Mouse (Mus musculus) myocyte (in vitro differentiated cells): Measurements from ENCODE around the gene Usp54. TPM values are rescaled to one million over a fixed set of nuclear protein-coding genes. Genes with fewer than 3 reads are reported as not detected.

Source experiments
- H3K27me3 ChIP-seq: one replicate; pipeline ENCODE4 v1.6.1; 2011; ENCODE audit not compliant: control insufficient read depth, insufficient read depth, insufficient read length
- H3K36me3 ChIP-seq: one replicate; pipeline ENCODE4 v1.6.1; 2011; ENCODE audit not compliant: control insufficient read depth, insufficient read depth
- H3K4me2 ChIP-seq: one replicate; pipeline ENCODE4 v1.6.1; 2011; ENCODE audit warnings: low read depth, control low read depth
- H3K4me3 ChIP-seq: one replicate; pipeline ENCODE4 v1.5.1; 2011; ENCODE audit warnings: mild to moderate bottlenecking, control low read depth, moderate library complexity
- H3K79me2 ChIP-seq: one replicate; pipeline ENCODE4 v1.6.1; 2011; ENCODE audit not compliant: control insufficient read depth, insufficient read depth
- H3ac ChIP-seq: one replicate; pipeline ENCODE4 v1.6.1; 2011; ENCODE audit not compliant: control insufficient read depth, insufficient read length
- CEBPB ChIP-seq: IDR thresholded peaks from 2 replicates; pipeline ENCODE4 v1.6.1; 2011; ENCODE audit warnings: mild to moderate bottlenecking, moderate library complexity; ENCODE audit not compliant: poor library complexity, insufficient read depth, severe bottlenecking
- E2F4 ChIP-seq: IDR thresholded peaks from one replicate; pipeline ENCODE4 v1.6.1; 2011; ENCODE audit warnings: mild to moderate bottlenecking, control low read depth, moderate library complexity; ENCODE audit not compliant: insufficient read depth
- MAX ChIP-seq: IDR thresholded peaks from one replicate; pipeline ENCODE4 v1.6.1; 2011; ENCODE audit warnings: low read depth, mild to moderate bottlenecking, control low read depth
- MYOD1 ChIP-seq, 3 experiments: IDR thresholded peaks; one replicate each; pipeline ENCODE4 v1.6.1; 2011; ENCODE audit warnings: control low read depth in 2 of 3, low read depth in 2 of 3, mild to moderate bottlenecking in 2 of 3, moderate library complexity in 1 of 3; ENCODE audit not compliant: insufficient read length in 2 of 3, control insufficient read depth in 1 of 3
- MYOG ChIP-seq, 3 experiments: IDR thresholded peaks; one replicate each; pipeline ENCODE4 v1.6.1; 2011; ENCODE audit warnings: control low read depth in 2 of 3, low read depth in 2 of 3, mild to moderate bottlenecking in 2 of 3; ENCODE audit not compliant: insufficient read length in 2 of 3, control insufficient read depth in 1 of 3, insufficient read depth in 1 of 3
- POLR2A ChIP-seq: IDR thresholded peaks from one replicate; pipeline ENCODE4 v1.6.1; 2011; ENCODE audit warnings: low read depth, mild to moderate bottlenecking, control low read depth, moderate library complexity; ENCODE audit not compliant: insufficient read length
- POLR2AphosphoS2 ChIP-seq: IDR thresholded peaks from one replicate; pipeline ENCODE4 v1.6.1; 2011; ENCODE audit warnings: low read depth, control low read depth; ENCODE audit not compliant: insufficient read length
- REST ChIP-seq: IDR thresholded peaks from one replicate; pipeline ENCODE4 v1.6.1; 2011; ENCODE audit warnings: mild to moderate bottlenecking, control low read depth, moderate library complexity; ENCODE audit not compliant: insufficient read depth, insufficient read length
- SRF ChIP-seq: IDR thresholded peaks from one replicate; pipeline ENCODE4 v1.6.1; 2011; ENCODE audit warnings: low read depth; ENCODE audit not compliant: control insufficient read depth, insufficient read length
- TCF12 ChIP-seq: IDR thresholded peaks from one replicate; pipeline ENCODE4 v1.6.1; 2011; ENCODE audit warnings: mild to moderate bottlenecking, control low read depth; ENCODE audit not compliant: poor library complexity, insufficient read depth, severe bottlenecking
- TCF3 ChIP-seq: IDR thresholded peaks from one replicate; pipeline ENCODE4 v1.6.1; 2011; ENCODE audit warnings: low read depth, control low read depth; ENCODE audit not compliant: insufficient read length
- USF1 ChIP-seq: IDR thresholded peaks from one replicate; pipeline ENCODE4 v1.6.1; 2011; ENCODE audit warnings: low read depth, mild to moderate bottlenecking, control low read depth, moderate library complexity
- polyA plus RNA-seq: library from polyadenylated mRNA; unstranded; fragments of >200 nt; fragmentation: generic; extraction: Trizol; gene quantifications from one replicate; pipeline ENCODE4 v1.2.1, GENCODE M21; 2012; ENCODE audit warnings: missing spikeins

The Usp54 gene
- polyA plus RNA-seq, 1 experiment: 2.6 TPM

DNA sequence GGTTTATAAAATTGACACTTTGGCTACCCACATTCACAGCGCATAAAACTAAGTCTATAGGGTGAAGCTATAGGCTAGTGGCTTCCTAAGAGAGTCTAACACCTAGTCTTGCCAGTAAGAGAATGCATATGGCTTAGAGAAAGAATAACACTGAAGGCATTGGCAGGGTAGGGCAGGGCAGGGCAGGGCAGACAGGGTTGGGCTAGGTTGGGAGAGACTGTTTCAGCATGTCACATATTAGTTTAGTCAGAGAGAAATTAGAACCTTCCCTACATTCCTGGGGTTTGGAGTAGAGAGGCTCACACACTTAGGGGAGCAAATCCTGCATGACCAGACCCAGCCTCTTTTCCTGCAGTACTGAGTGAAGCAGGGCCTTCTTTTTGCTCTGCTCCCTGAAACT, 26.6 kb upstream of the Usp54 start:
- Histone ChIP-seq H3K4me3 (peak overlapping the region; percentile 25), H3K36me3 (no peaks in the 10 kb centered on the region), H3K4me2 (peak overlapping the region; percentile 84), H3K27me3 (no peaks in the 10 kb centered on the region), H3K79me2 (peaks cover 29% of the 10 kb centered on the region), H3ac (peak overlapping the region; percentile 14)
- TF ChIP-seq TCF3 (no peak), POLR2AphosphoS2 (peak; percentile 52), MYOD1 (IDR thresholded peaks at IDR 0.05; ENCODE audit: control insufficient read depth in 1 of 3, insufficient read length in 2 of 3, low read depth in 2 of 3) (peak in 1 of 3 experiments; percentile 2)

DNA sequence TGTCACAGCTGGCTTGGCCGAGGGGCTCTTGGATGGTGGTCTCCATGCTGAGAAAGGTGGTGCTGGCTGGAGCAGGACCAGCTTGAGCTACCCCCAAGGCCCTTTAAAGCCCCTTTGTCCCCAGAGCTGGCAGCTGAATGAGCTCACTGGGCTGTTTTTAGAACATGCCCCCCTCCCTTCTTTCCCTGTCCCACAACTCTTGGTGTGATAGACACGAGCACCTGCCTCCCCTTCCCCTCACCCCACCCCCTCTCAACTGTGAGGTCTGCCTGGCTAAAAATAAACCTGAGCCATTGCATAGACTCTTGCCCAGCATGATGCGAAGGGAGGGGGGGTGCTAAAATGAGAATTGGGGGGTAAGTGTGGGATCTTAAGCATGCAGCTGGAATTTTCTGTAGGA, 23.6 kb upstream of the Usp54 start:
- peak overlapping the region; percentile 84 for H3K4me2 ChIP-seq
- peaks cover 31% of the 10 kb centered on the region for H3K79me2 ChIP-seq
- H3ac ChIP-seq: peak overlapping the region; percentile 20
- peak; percentile 43 for TF ChIP-seq TCF12
- TF ChIP-seq MAX: no peak
- peak; percentile 81 to 98 (median 87) for TF ChIP-seq MYOD1 (IDR thresholded peaks at IDR 0.05; ENCODE audit: control insufficient read depth in 1 of 3, insufficient read length in 2 of 3, low read depth in 2 of 3)
- TF ChIP-seq POLR2A: peak; percentile 26
- peak in 1 of 3 experiments; percentile 51 for TF ChIP-seq MYOG (IDR thresholded peaks at IDR 0.05; ENCODE audit: control insufficient read depth in 1 of 3, insufficient read depth in 1 of 3, insufficient read length in 2 of 3, low read depth in 2 of 3)
- H3K27me3 ChIP-seq: no peaks in the 10 kb centered on the region
- H3K36me3 ChIP-seq: no peaks in the 10 kb centered on the region
- H3K4me3 ChIP-seq: peak overlapping the region; percentile 46

GRCm38 (mm10) chr14:20663601-20664000, 22.7 kb upstream of the Usp54 start:
- H3K4me3 ChIP-seq: peak overlapping the region; percentile 46
- H3K4me2 ChIP-seq: peak overlapping the region; percentile 84
- peak overlapping the region; percentile 20 for H3ac ChIP-seq

DNA sequence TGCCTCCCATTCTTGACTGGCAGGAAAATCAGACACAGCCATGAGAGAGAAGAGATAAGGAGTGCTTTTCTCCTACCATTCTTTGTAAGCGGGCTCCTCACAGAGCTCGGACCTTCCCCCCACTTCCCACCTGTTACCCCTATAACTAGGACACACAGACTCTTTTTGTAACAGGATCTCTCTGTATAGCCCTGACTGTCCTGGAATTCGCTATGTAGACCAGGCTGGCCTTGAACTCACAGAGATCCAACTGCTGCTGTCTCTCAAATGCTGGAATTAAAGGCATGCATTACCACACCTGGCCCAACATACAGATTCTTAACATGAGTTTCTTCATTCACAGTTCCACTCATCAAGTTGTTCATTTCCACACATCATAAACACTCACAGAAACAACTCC, 21.9 kb upstream of the Usp54 start:
- TF ChIP-seq MAX (no peak), MYOD1 (IDR thresholded peaks at IDR 0.05; ENCODE audit: control insufficient read depth in 1 of 3, insufficient read length in 2 of 3, low read depth in 2 of 3) (peak in 2 of 3 experiments; percentile 58 to 63)
- Histone ChIP-seq H3K79me2 (peaks cover 31% of the 10 kb centered on the region), H3K4me3 (peak overlapping the region; percentile 46)

More at GRCm38 (mm10) chr14:20663601-20664000, 22.7 kb upstream of the Usp54 start:
- Histone ChIP-seq H3K27me3 (no peaks in the 10 kb centered on the region), H3K36me3 (no peaks in the 10 kb centered on the region), H3K79me2 (peaks cover 31% of the 10 kb centered on the region)
- peak; percentile 27 for TF ChIP-seq POLR2A
- TF ChIP-seq REST: no peak
- no peak for TF ChIP-seq MYOG (IDR thresholded peaks at IDR 0.05; ENCODE audit: control insufficient read depth in 1 of 3, insufficient read depth in 1 of 3, insufficient read length in 2 of 3, low read depth in 2 of 3)
- peak; percentile 42 for TF ChIP-seq POLR2AphosphoS2

DNA sequence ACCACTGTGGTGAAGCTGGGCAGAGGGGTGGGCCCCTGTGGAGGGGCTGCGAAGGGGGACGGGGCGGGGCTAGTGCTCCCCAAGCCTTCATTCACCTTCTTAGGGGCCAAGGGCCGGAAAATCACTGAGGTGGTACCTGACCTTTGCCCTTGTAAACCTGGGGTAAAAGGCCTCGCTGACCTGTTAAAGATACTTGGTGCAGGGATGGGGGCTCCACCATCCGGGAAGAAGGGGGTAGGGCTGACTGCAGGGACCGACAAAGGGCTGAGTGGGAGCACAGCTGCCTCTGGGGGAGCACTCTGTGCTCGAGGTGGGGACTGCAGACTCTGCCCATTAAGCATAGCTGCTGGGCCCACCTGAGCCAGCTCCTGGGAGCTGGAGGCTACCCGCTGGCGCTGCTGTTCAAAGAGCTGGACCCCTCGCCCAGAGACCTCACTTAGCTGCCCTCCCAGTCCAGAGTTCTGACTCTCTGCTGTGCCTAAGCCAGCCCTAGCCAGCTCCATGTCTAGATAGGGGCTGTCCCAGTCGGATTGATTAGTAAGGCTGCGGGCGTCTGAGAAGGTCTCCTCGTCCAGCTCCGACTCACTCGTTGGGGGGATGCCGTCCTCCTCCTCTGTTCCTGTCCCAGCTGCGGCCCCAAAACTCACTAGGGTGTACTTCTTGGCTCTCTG, 20.9 kb upstream of the Usp54 start:
- no peaks in the 10 kb centered on the region for H3K27me3 ChIP-seq
- peaks cover 30% of the 10 kb centered on the region for H3K79me2 ChIP-seq
- peak in 1 of 3 experiments; percentile 23 for TF ChIP-seq MYOD1 (IDR thresholded peaks at IDR 0.05; ENCODE audit: control insufficient read depth in 1 of 3, insufficient read length in 2 of 3, low read depth in 2 of 3)
- no peak for TF ChIP-seq POLR2AphosphoS2
- no peak for TF ChIP-seq MAX
- no peak for TF ChIP-seq REST
- TF ChIP-seq CEBPB: no peak
- no peak for TF ChIP-seq TCF12
- H3K36me3 ChIP-seq: no peaks in the 10 kb centered on the region
- peak overlapping the region; percentile 46 for H3K4me3 ChIP-seq
- H3K4me2 ChIP-seq: peak overlapping the region; percentile 84
- H3ac ChIP-seq: peak overlapping the region; percentile 20

More for the DNA sequence above, 21.9 kb upstream of the Usp54 start:
- Histone ChIP-seq H3K4me2 (peak overlapping the region; percentile 84), H3K27me3 (no peaks in the 10 kb centered on the region), H3K36me3 (no peaks in the 10 kb centered on the region), H3ac (peak overlapping the region; percentile 20)

DNA sequence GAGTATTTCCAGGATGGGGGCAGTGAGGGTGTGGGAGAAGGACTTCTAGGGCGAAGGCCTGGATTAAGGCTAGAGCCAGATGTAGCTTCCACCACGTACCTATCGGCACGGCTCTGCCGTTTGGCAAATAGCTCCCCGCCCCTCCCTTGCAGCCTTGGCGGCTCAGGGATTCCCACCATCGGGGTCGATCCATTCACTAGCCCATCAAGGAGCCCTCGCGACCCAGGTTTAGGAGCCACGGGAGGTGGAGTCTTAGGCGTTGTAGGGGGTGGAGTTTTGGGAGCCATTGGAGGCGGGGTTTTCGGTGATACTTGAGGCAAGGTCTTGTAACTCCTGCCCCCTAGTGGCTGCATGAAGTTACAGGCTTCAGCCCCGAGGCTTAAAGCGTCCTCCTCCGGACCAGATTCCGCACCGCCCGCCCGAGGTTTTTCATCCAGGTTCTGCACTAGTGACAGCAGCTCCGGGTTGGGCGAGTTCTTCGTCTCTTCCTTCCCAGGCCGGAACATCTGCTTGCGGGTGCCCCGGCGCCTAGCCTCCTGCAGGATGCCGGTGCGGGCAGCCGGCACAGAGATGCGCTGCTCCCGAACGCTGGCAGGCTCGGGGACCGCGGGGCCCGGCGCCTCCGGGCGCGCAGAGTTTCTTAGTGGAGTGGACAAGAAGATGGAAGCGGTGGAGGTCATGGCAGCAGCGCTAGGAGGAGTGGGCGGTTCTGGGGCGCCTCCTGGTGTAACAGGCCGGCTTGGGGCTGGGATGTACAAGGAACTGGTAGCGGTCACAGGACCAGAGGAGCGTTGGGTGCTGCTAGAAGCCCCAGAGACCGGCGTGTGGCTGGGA, 20.2 kb upstream of the Usp54 start:
- Histone ChIP-seq H3ac (peak overlapping the region; percentile 20), H3K36me3 (no peaks in the 10 kb centered on the region), H3K79me2 (peaks cover 23% of the 10 kb centered on the region), H3K27me3 (no peaks in the 10 kb centered on the region), H3K4me3 (peak overlapping the region; percentile 46), H3K4me2 (peak overlapping the region; percentile 84)
- TF ChIP-seq E2F4 (no peak), CEBPB (no peak), REST (no peak), MYOD1 (IDR thresholded peaks at IDR 0.05; ENCODE audit: control insufficient read depth in 1 of 3, insufficient read length in 2 of 3, low read depth in 2 of 3) (peak in 1 of 3 experiments; percentile 16), USF1 (no peak), SRF (no peak), TCF3 (no peak), POLR2A (peak; percentile 58), MYOG (IDR thresholded peaks at IDR 0.05; ENCODE audit: control insufficient read depth in 1 of 3, insufficient read depth in 1 of 3, insufficient read length in 2 of 3, low read depth in 2 of 3) (peak in 1 of 3 experiments; percentile 7), TCF12 (no peak), POLR2AphosphoS2 (peak; percentile 50)
